Mouse (Mus musculus): Measurements from ENCODE around the gene Suds3.

- TF ChIP-seq POLR2AphosphoS5 (IDR thresholded peaks at IDR 0.05; ENCODE audit: insufficient replicate concordance, low read depth, low read length) (no peak), CTCF (IDR thresholded peaks at IDR 0.05; ENCODE audit: low read depth, low read length) (no peak), GATA1 (IDR thresholded peaks at IDR 0.05; ENCODE audit: borderline replicate concordance, low read length) (no peak), GATA2 (IDR thresholded peaks at IDR 0.05; ENCODE audit: borderline replicate concordance, low read depth, low read length) (no peak), TAL1 (conservative IDR thresholded peaks at IDR 0.05; ENCODE audit: low read depth, low read length) (no peak)
Measured at GRCm38 (mm10) chr5:117108292-117108691, 7.6 kb downstream of the Suds3 start.
